8 mouse cellular contexts compared by ENCODE assay signal in genomic region chr1:63112151-63112864, GRCm38 (mm10). TPM values are rescaled to one million over a fixed set of nuclear protein-coding genes. Genes with fewer than 3 reads are reported as not detected.
DNase-seq lines count a peak whose midpoint lies in the region; ATAC-seq lines count a peak whose summit lies in the region.

No protein-coding gene starts in this region.

- H3K36me3 ChIP-seq in heart, embryonic 10.5 days: 0 out of 2 replicates have a peak, but pooled peaks cover 5% of the 10 kb centered on the region
- H3K36me3 ChIP-seq in liver, embryonic 12.5 days: peaks cover 12% of the 10 kb centered on the region

- no peak for DNase-seq in heart, embryonic 10.5 days (ENCODE audit: low spot score)
- DNase-seq in heart, adult 9 months (ENCODE audit: low spot score in 2 of 2): no peak
- DNase-seq in thymus, postnatal 0 days (ENCODE audit: low spot score): peak; percentile 39
- no peak for DNase-seq in thymus, postnatal 14 days
- DNase-seq in right cerebral cortex, postnatal 10 days (ENCODE audit: low spot score in 2 of 2): no peak
- no peak for DNase-seq in adrenal gland, postnatal 10 days
- DNase-seq in adrenal gland, postnatal 14 days: no peak

- H3K4me1 ChIP-seq in heart, embryonic 10.5 days: peaks cover 38% of the 10 kb centered on the region
- peaks cover 68% of the 10 kb centered on the region for H3K4me1 ChIP-seq in liver, embryonic 12.5 days

- H3K4me3 ChIP-seq in heart, embryonic 10.5 days: peak overlapping the region; percentile 78
- H3K4me3 ChIP-seq in liver, embryonic 12.5 days: peak overlapping the region; percentile 94

- 51% methylated on average over 8 of the region's 8 CpGs for WGBS in heart, embryonic 10.5 days
- WGBS in liver, embryonic 12.5 days (ENCODE audit: insufficient replicate concordance): 48% methylated on average over 8 of the region's 8 CpGs

- no peak for ATAC-seq in liver, embryonic 12.5 days

- no peaks in the 10 kb centered on the region for H3K9me3 ChIP-seq in heart, embryonic 10.5 days
- H3K9me3 ChIP-seq in liver, embryonic 12.5 days (replicated peaks): no peaks in the 10 kb centered on the region

- H3K9ac ChIP-seq in liver, embryonic 12.5 days: peak overlapping the region; percentile 99

- H3K27ac ChIP-seq in heart, embryonic 10.5 days: peak overlapping the region; percentile 100
- H3K27ac ChIP-seq in liver, embryonic 12.5 days: peak overlapping the region; percentile 98

- no peaks in the 10 kb centered on the region for H3K27me3 ChIP-seq in heart, embryonic 10.5 days (ENCODE audit: insufficient read depth, poor library complexity, severe bottlenecking)
- no peaks in the 10 kb centered on the region for H3K27me3 ChIP-seq in liver, embryonic 12.5 days (replicated peaks)

- H3K4me2 ChIP-seq in liver, embryonic 12.5 days: peak overlapping the region; percentile 89

RNA-seq across cellular contexts. Expression of gene Ino80d, which starts 2.2 kb away (rescaled TPM):
- 12.2 and 12.9 TPM in 2 replicates for polyA plus RNA-seq in heart, embryonic 10.5 days (2016; fragmentation: Nextera tagmentation; extraction: Ambion mirVana)
- 7.0 and 9.2 TPM in 2 replicates for polyA plus RNA-seq in thymus, postnatal 0 days (2015; fragmentation: Nextera tagmentation; extraction: Ambion mirVana)
- 7.1 and 7.2 TPM in 2 replicates for polyA plus RNA-seq in liver, embryonic 12.5 days (2016; fragmentation: Nextera tagmentation; extraction: Ambion mirVana)
- 10 to 100 TPM; 24.3 to 32.6 TPM for total RNA-seq in adrenal gland, postnatal 10 days (2021)
- 29.3 and 32.2 TPM in 2 replicates for total RNA-seq in adrenal gland, postnatal 14 days (2021)
